Mouse (Mus musculus) liver, embryonic 11.5 days (tissue): ENCODE results near the gene Tubb5. TPM values are rescaled to one million over a fixed set of nuclear protein-coding genes. Genes with fewer than 3 reads are reported as not detected.

Source experiments
- ATAC-seq: fragments of 200-750 bp; cut with Nextera tagmentation; replicated peaks from 2 replicates; pipeline ENCODE4 v1.8.0; 2017; ENCODE audit warnings: moderate number of reproducible peaks, mild to moderate bottlenecking, moderate TSS enrichment, moderate library complexity; ENCODE audit not compliant: low FRiP score
- DNase-seq: peaks from one replicate; pipeline ENCODE4 v3.0.0-alpha.2; 2017; ENCODE audit warnings: low spot score
- H3K27ac ChIP-seq: fragments of 300-500 bp; sonication (generic); 2 replicates; pipeline ENCODE4 v1.5.1; 2014; ENCODE audit warnings: mild to moderate bottlenecking, low read depth, low read length, control low read depth
- H3K27me3 ChIP-seq: fragments of 300-500 bp; sonication (generic); replicated peaks from 2 replicates; pipeline ENCODE4 v1.6.1; 2014; ENCODE audit warnings: low read length, mixed read lengths; ENCODE audit not compliant: control insufficient read depth, insufficient read depth
- H3K36me3 ChIP-seq: fragments of 300-500 bp; sonication (generic); 2 replicates; pipeline ENCODE4 v1.6.1; 2014; ENCODE audit warnings: mild to moderate bottlenecking, low read length, moderate library complexity, mixed read lengths; ENCODE audit not compliant: control insufficient read depth, insufficient read depth
- H3K4me1 ChIP-seq: fragments of 300-500 bp; sonication (generic); replicated peaks from 2 replicates; pipeline ENCODE4 v1.6.1; 2014; ENCODE audit warnings: low read length, mixed read lengths; ENCODE audit not compliant: control insufficient read depth, insufficient read depth
- H3K4me2 ChIP-seq: fragments of 300-500 bp; sonication (generic); 2 replicates; pipeline ENCODE4 v1.6.1; 2014; ENCODE audit warnings: mild to moderate bottlenecking, control low read depth, moderate library complexity
- H3K4me3 ChIP-seq: fragments of 300-500 bp; sonication (generic); 2 replicates; pipeline ENCODE4 v1.5.1; 2014; ENCODE audit warnings: low read depth, low read length, control low read depth
- H3K9ac ChIP-seq: fragments of 300-500 bp; sonication (generic); 2 replicates; pipeline ENCODE4 v1.6.1; 2014; ENCODE audit warnings: low read depth, low read length, control low read depth
- H3K9me3 ChIP-seq: fragments of 300-500 bp; sonication (generic); 2 replicates; pipeline ENCODE4 v1.6.1; 2016; ENCODE audit warnings: low read length, inconsistent platforms, mixed read lengths; ENCODE audit not compliant: control insufficient read depth
- WGBS: fragments of 180-500 bp; shearing (Covaris S2); extraction: QIAGEN DNeasy Blood & Tissue Kit; methylation state at CpG from one replicate; pipeline ENCODE4 v1.1.7; 2014; 5-methylcytosine and 5-hydroxymethylcytosine counted together
- polyA plus RNA-seq: library from polyadenylated mRNA; unstranded; fragments of >200 nt; fragmentation: Nextera tagmentation; extraction: Ambion mirVana; gene quantifications from 2 replicates; pipeline ENCODE4 v1.2.1, GENCODE M21; 2014

Tubb5 gene
- polyA plus RNA-seq, 1 experiment from 2014 or later = 854 TPM

GRCm38 (mm10) chr17:35834696-35835422 is 3.2 kb downstream of the Tubb5 start:
- no peaks in the 10 kb centered on the region for H3K9me3 ChIP-seq
- peak overlapping the region; percentile 95 for H3K4me2 ChIP-seq
- H3K36me3 ChIP-seq = peaks cover 38% of the 10 kb centered on the region
- H3K27me3 ChIP-seq = no peaks in the 10 kb centered on the region
- peak overlapping the region; percentile 89 for H3K4me3 ChIP-seq
- H3K27ac ChIP-seq = 0 out of 2 replicates have a peak overlapping the region, but pooled peaks have one; percentile 35
- H3K4me1 ChIP-seq = peaks cover 37% of the 10 kb centered on the region
- ATAC-seq (no peak), DNase-seq (no peak)
- WGBS = 77% methylated on average over 26 of the region's 26 CpGs
- H3K9ac ChIP-seq = peak overlapping the region; percentile 99

- no peak for DNase-seq
- no peak overlapping the region for H3K9ac ChIP-seq
- H3K4me2 ChIP-seq = peak overlapping the region; percentile 95; the same call in 1 of the 2 replicates
- peaks cover 38% of the 10 kb centered on the region for H3K36me3 ChIP-seq
- no peaks in the 10 kb centered on the region for H3K9me3 ChIP-seq
- 50% methylated on average over 5 of the region's 5 CpGs for WGBS
- ATAC-seq = no peak
- no peak overlapping the region for H3K4me3 ChIP-seq
- H3K4me1 ChIP-seq = peaks cover 29% of the 10 kb centered on the region
- H3K27me3 ChIP-seq = no peaks in the 10 kb centered on the region
- H3K27ac ChIP-seq = peak overlapping the region; percentile 34; the same call in 1 of the 2 replicates
Observed at GRCm38 (mm10) chr17:35833894-35834293, 4.2 kb downstream of the Tubb5 start.

- no peak overlapping the region for H3K4me2 ChIP-seq
- H3K27me3 ChIP-seq = no peaks in the 10 kb centered on the region
- H3K4me3 ChIP-seq = no peak overlapping the region
- H3K4me1 ChIP-seq = peaks cover 29% of the 10 kb centered on the region
- H3K36me3 ChIP-seq = peaks cover 38% of the 10 kb centered on the region
- no peak overlapping the region for H3K9ac ChIP-seq
- no peak overlapping the region for H3K27ac ChIP-seq
- no peak for DNase-seq
- H3K9me3 ChIP-seq = no peaks in the 10 kb centered on the region
- no peak for ATAC-seq
- WGBS = 20% methylated on average over 5 of the region's 5 CpGs
Observed at GRCm38 (mm10) chr17:35833239-35833751, 4.8 kb downstream of the Tubb5 start.

GRCm38 (mm10) chr17:35832400-35833238 is 5.5 kb downstream of the Tubb5 start:
- Histone ChIP-seq H3K27me3 (no peaks in the 10 kb centered on the region), H3K9ac (no peak overlapping the region), H3K27ac (no peak overlapping the region), H3K9me3 (no peaks in the 10 kb centered on the region), H3K4me1 (peaks cover 29% of the 10 kb centered on the region), H3K4me2 (no peak overlapping the region), H3K36me3 (peaks cover 44% of the 10 kb centered on the region), H3K4me3 (no peak overlapping the region)
- WGBS = 74% methylated on average over 8 of the region's 8 CpGs
- ATAC-seq (no peak), DNase-seq (no peak)

GRCm38 (mm10) chr17:35829737-35830136 is 8.4 kb downstream of the Tubb5 start:
- Histone ChIP-seq H3K27ac (peak overlapping the region; percentile 61), H3K9me3 (no peaks in the 10 kb centered on the region), H3K4me3 (peak overlapping the region; percentile 21; the same call in 1 of the 2 replicates), H3K36me3 (peaks cover 38% of the 10 kb centered on the region), H3K27me3 (no peaks in the 10 kb centered on the region), H3K4me1 (peaks cover 25% of the 10 kb centered on the region), H3K9ac (peak overlapping the region; percentile 50; the same call in 1 of the 2 replicates), H3K4me2 (peak overlapping the region; percentile 47)
- WGBS = 2% methylated on average over 21 of the region's 21 CpGs
- peak; percentile 82 for DNase-seq
- peak; percentile 70 for ATAC-seq

GRCm38 (mm10) chr17:35825109-35825850 is 12.8 kb downstream of the Tubb5 start:
- no peaks in the 10 kb centered on the region for H3K9me3 ChIP-seq
- peak overlapping the region; percentile 79 for H3K4me3 ChIP-seq
- ATAC-seq = no peak
- no peak overlapping the region for H3K9ac ChIP-seq
- DNase-seq = no peak
- H3K27me3 ChIP-seq = 0 out of 2 replicates have a peak, but pooled peaks cover 4% of the 10 kb centered on the region
- H3K4me2 ChIP-seq = peak overlapping the region; percentile 100
- 84% methylated on average over 13 of the region's 13 CpGs for WGBS
- peaks cover 20% of the 10 kb centered on the region for H3K36me3 ChIP-seq
- H3K4me1 ChIP-seq = peaks cover 32% of the 10 kb centered on the region
- H3K27ac ChIP-seq = no peak overlapping the region

GRCm38 (mm10) chr17:35824402-35824801 is 13.7 kb downstream of the Tubb5 start:
- Histone ChIP-seq H3K4me1 (peaks cover 30% of the 10 kb centered on the region), H3K36me3 (peaks cover 20% of the 10 kb centered on the region), H3K9ac (peak overlapping the region; percentile 83), H3K27me3 (0 out of 2 replicates have a peak, but pooled peaks cover 4% of the 10 kb centered on the region), H3K9me3 (no peaks in the 10 kb centered on the region), H3K27ac (peak overlapping the region; percentile 97), H3K4me3 (peak overlapping the region; percentile 79), H3K4me2 (peak overlapping the region; percentile 100)
- ATAC-seq (no peak), DNase-seq (no peak)
- WGBS = 61% methylated on average over 7 of the region's 7 CpGs
